Mouse (Mus musculus) midbrain, postnatal 0 days (tissue): ENCODE measurements around the gene Pgrmc1. TPM values are rescaled to one million over a fixed set of nuclear protein-coding genes. Genes with fewer than 3 reads are reported as not detected.
"Not testable (repeated sequence)": the region's sequence is repeated elsewhere in the genome, so short reads cannot be mapped to it uniquely, and the experiment has no call there.

ENCODE experiments used
- ATAC-seq: fragments of 200-750 bp; cut with Nextera tagmentation; 2 replicates; pipeline ENCODE4 v1.8.0; 2017; ENCODE audit warnings: moderate number of reproducible peaks, mild to moderate bottlenecking, moderate TSS enrichment, moderate library complexity; ENCODE audit not compliant: low FRiP score
- DNase-seq: peaks from one replicate; pipeline ENCODE4 v3.0.0-alpha.2; 2015; ENCODE audit warnings: low spot score
- H3K27ac ChIP-seq: fragments of 300-500 bp; sonication (generic); 2 replicates; pipeline ENCODE4 v1.5.1; 2014; ENCODE audit warnings: low read depth, mild to moderate bottlenecking, low read length, mixed read lengths
- H3K27me3 ChIP-seq: fragments of 300-500 bp; sonication (generic); 2 replicates; pipeline ENCODE4 v1.6.1; 2014; ENCODE audit warnings: low read length, control low read depth, mixed read lengths; ENCODE audit not compliant: insufficient read depth
- H3K36me3 ChIP-seq: fragments of 300-500 bp; sonication (generic); 2 replicates; pipeline ENCODE4 v1.6.1; 2014; ENCODE audit warnings: low read length, control low read depth, mixed read lengths; ENCODE audit not compliant: insufficient read depth
- H3K4me1 ChIP-seq: fragments of 300-500 bp; sonication (generic); 2 replicates; pipeline ENCODE4 v1.6.1; 2014; ENCODE audit warnings: mild to moderate bottlenecking, control low read depth, antibody characterized with exemption, low read length, mixed read lengths; ENCODE audit not compliant: insufficient read depth
- H3K4me2 ChIP-seq: fragments of 300-500 bp; sonication (generic); 2 replicates; pipeline ENCODE4 v1.6.1; 2014; ENCODE audit warnings: low read depth, mild to moderate bottlenecking, low read length, mixed read lengths; ENCODE audit not compliant: poor library complexity, severe bottlenecking
- H3K4me3 ChIP-seq: fragments of 300-500 bp; sonication (generic); 2 replicates; pipeline ENCODE4 v1.5.1; 2014; ENCODE audit warnings: low read depth, mild to moderate bottlenecking, low read length, moderate library complexity
- H3K9ac ChIP-seq: fragments of 300-500 bp; sonication (generic); replicated peaks from 2 replicates; pipeline ENCODE4 v1.6.1; 2014; ENCODE audit warnings: mild to moderate bottlenecking, low read length, moderate library complexity, mixed read lengths; ENCODE audit not compliant: poor library complexity, severe bottlenecking
- H3K9me3 ChIP-seq: fragments of 300-500 bp; sonication (generic); 2 replicates; pipeline ENCODE4 v1.6.1; 2016; ENCODE audit warnings: low read length, control low read depth
- CTCF ChIP-seq: IDR thresholded peaks from 2 replicates; pipeline ENCODE4 v1.5.1; 2016; ENCODE audit warnings: antibody characterized with exemption, mild to moderate bottlenecking
- WGBS: fragments of 180-500 bp; shearing (Covaris S2); extraction: QIAGEN DNeasy Blood & Tissue Kit; methylation state at CpG from one replicate; pipeline ENCODE4 v1.1.7; 2014; 5-methylcytosine and 5-hydroxymethylcytosine counted together
- polyA plus RNA-seq: library from polyadenylated mRNA; unstranded; fragments of >200 nt; fragmentation: Nextera tagmentation; extraction: Ambion mirVana; gene quantifications from 2 replicates; pipeline ENCODE4 v1.2.1, GENCODE M21; 2015
- total RNA-seq: library from RNA; depleted of rRNA; stranded (reverse); fragments of >200 nt; gene quantifications from 2 replicates; pipeline ENCODE4 v1.2.3, GENCODE M21; 2014

Pgrmc1 gene
- total and polyA plus RNA-seq, 2 experiments from 2014 or later, result 534 to 773 TPM

DNA sequence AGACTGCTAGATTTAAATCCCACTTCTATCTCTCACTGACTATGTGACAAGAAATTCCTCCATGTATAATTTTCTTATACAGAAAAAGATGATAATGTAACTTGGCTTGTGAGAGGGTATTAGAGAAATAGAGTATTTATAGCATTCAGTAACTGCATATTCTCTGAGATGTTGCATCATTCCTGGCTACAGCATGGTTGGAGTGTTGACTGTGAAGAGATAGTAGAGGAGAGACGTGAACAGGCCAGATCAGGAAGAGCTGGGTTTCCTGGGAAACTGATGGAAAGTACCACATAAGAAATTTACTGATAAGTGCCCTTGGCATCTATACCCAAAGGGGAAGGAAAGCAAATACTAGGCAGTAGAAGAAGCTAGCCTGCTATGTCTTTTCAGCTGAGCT, 6.9 kb upstream of the Pgrmc1 start:
- DNase-seq, result no peak
- H3K27me3 ChIP-seq, result no peaks in the 10 kb centered on the region
- H3K4me2 ChIP-seq, result no peak overlapping the region
- no peak overlapping the region for H3K9ac ChIP-seq
- H3K27ac ChIP-seq, result no peak overlapping the region
- no peaks in the 10 kb centered on the region for H3K9me3 ChIP-seq
- no peak for TF ChIP-seq CTCF
- ATAC-seq, result no peak
- H3K4me1 ChIP-seq, result no peaks in the 10 kb centered on the region
- 62% methylated on average over 1 of the region's 1 CpGs for WGBS
- no peaks in the 10 kb centered on the region for H3K36me3 ChIP-seq
- H3K4me3 ChIP-seq, result no peak overlapping the region

DNA sequence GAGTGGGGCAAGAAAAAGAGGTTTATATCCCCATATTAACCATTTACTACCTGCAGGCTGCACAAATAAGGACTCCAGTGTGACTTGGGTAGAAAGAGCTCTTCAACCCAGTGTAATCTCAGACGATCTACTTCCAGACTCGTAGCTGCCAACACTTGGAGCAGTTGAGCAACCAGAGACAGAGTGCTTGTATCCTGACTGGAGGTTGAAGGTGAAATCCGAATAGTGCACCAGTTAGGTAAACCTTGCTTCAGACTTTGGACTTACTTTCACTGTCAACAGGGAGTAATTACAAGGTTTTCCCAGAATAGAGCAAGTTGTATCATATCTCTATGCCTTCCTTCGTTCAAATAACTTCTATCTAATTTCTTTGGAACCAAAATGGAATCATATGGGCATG, 6.5 kb upstream of the Pgrmc1 start:
- Histone ChIP-seq H3K9me3 (no peaks in the 10 kb centered on the region), H3K9ac (no peak overlapping the region), H3K4me3 (no peak overlapping the region), H3K27me3 (no peaks in the 10 kb centered on the region), H3K36me3 (no peaks in the 10 kb centered on the region), H3K4me1 (no peaks in the 10 kb centered on the region), H3K4me2 (no peak overlapping the region), H3K27ac (no peak overlapping the region)
- ATAC-seq (no peak), DNase-seq (no peak)
- 86% methylated on average over 4 of the region's 4 CpGs for WGBS
- no peak for TF ChIP-seq CTCF

DNA sequence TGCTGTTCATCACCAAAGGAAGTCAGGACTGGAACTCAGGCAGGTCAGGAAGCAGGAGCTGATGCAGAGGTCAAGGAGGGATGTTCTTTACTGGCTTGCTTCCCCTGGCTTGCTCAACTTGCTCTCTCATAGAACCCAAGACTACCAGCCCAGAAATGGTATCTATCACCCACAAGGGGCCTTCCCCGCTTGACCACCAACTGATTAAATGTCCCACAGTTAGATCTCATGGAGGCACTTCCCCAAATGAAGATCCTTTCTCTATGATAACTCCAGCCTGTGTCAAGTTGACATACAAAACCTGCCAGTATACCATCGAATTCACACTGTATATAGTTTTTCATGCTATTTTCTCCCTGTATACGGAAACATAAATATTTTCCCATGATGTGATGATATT, 2.8 kb upstream of the Pgrmc1 start:
- Histone ChIP-seq H3K4me3 (no peak overlapping the region), H3K27ac (no peak overlapping the region), H3K4me1 (no peaks in the 10 kb centered on the region), H3K36me3 (no peaks in the 10 kb centered on the region), H3K9me3 (no peaks in the 10 kb centered on the region), H3K27me3 (no peaks in the 10 kb centered on the region), H3K9ac (no peak overlapping the region), H3K4me2 (no peak overlapping the region)
- TF ChIP-seq CTCF, result no peak
- ATAC-seq, result no peak
- no peak for DNase-seq
- WGBS, result 86% methylated on average over 3 of the region's 3 CpGs

DNA sequence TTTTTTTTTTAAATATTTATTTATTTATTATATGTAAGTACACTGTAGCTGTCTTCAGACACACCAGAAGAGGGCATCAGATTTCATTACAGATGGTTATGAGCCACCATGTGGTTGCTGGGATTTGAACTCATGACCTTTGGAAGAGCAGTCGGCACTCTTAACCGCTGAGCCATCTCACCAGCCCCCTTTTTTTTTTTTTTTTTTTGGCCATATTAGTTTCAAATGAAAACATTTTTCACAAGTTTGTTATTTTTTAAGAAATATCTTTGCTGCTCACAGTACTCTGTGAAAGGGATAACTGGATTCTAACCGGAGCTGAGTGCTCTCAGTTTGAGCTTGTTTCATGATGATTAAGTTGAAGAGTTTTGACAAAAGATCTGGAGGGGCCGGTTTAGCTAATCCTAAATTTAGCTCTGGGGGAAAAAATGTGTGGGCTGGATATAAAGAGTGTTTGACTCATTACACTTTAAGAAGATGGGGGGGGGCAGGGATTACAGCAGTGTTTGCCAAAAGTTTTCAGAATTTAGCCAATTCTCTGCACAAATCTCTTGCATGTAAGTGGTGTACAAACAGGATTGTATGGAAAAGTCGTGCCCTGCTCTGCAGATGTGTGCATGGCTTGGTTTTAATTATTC, 1.4 kb upstream of the Pgrmc1 start:
- H3K9ac ChIP-seq, DNase-seq, H3K36me3 ChIP-seq, H3K27me3 ChIP-seq, H3K4me3 ChIP-seq, H3K27ac ChIP-seq, H3K4me1 ChIP-seq, H3K9me3 ChIP-seq, ATAC-seq, H3K4me2 ChIP-seq: not testable (repeated sequence)
- whole genome bisulfite sequencing, result 63% methylated on average over 5 of the region's 5 CpGs

DNA sequence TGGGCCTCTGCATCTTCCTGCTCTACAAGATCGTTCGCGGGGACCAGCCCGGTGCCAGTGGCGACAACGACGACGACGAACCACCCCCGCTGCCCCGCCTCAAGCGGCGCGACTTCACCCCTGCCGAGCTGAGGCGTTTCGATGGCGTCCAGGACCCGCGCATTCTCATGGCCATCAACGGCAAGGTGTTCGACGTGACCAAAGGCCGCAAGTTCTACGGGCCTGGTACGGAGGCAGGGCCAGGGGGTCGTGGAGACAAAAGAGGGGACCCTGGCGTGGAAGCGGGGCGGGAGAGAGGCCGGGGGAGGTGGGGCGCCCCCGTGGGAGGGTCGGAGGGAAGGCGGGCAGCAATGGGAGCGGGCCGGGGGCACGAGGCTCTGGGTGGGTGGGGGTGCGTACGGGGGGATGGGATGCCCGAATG, 394 bp downstream of the Pgrmc1 start:
- no peaks in the 10 kb centered on the region for H3K36me3 ChIP-seq
- TF ChIP-seq CTCF, result no peak
- WGBS, result 24% methylated on average over 32 of the region's 41 CpGs
- no peaks in the 10 kb centered on the region for H3K9me3 ChIP-seq
- peak overlapping the region; percentile 81 for H3K9ac ChIP-seq
- no peaks in the 10 kb centered on the region for H3K27me3 ChIP-seq
- DNase-seq (no peak), ATAC-seq (peak; percentile 68)
- no peaks in the 10 kb centered on the region for H3K4me1 ChIP-seq
- peak overlapping the region; percentile 49 for H3K4me2 ChIP-seq
- H3K4me3 ChIP-seq, result peak overlapping the region; percentile 63
- H3K27ac ChIP-seq, result peak overlapping the region; percentile 88

DNA sequence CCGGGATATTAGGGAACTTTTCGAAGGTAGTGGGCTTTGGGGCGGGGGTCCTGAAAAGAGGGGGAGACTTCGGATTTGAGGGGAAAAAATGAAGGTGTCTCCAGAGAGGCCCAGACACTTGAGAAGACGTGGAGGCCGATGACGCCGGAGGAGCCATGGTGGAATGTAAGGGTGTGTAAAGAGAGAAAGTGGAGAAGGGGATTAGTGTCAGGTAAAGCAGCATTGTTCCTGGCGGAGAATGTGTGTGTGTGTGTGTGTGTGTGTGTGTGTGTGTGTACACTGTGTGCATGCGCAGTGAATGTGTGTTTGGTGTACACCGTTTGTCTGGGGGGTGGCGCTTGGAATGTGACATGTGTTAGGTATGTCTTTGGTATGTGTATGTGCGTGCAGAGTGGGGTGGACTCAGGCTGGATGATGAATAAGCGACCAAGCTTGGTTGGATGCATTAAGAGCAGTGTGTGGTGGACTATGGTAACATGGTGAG, 897 bp downstream of the Pgrmc1 start:
- no peak for TF ChIP-seq CTCF
- peak overlapping the region; percentile 88 for H3K27ac ChIP-seq
- H3K4me1 ChIP-seq, result no peaks in the 10 kb centered on the region
- DNase-seq (peak; percentile 16), ATAC-seq (peak; percentile 70)
- peak overlapping the region; percentile 49 for H3K4me2 ChIP-seq
- H3K36me3 ChIP-seq, result no peaks in the 10 kb centered on the region
- peak overlapping the region; percentile 63 for H3K4me3 ChIP-seq
- 26% methylated on average over 14 of the region's 14 CpGs for WGBS
- H3K9me3 ChIP-seq, result no peaks in the 10 kb centered on the region
- H3K9ac ChIP-seq, result peak overlapping the region; percentile 81
- H3K27me3 ChIP-seq, result no peaks in the 10 kb centered on the region
